Mouse (Mus musculus) liver, postnatal 0 days (tissue): ENCODE results near the gene Rps9.

Experiments
- CTCF ChIP-seq: sonication (generic); IDR thresholded peaks from 2 replicates; pipeline ENCODE4 v1.5.1; 2016; ENCODE audit warnings: antibody characterized with exemption, low read depth
- EP300 ChIP-seq: IDR thresholded peaks from 2 replicates; pipeline ENCODE4 v1.6.1; 2016; ENCODE audit warnings: antibody characterized with exemption, low read depth, mild to moderate bottlenecking

- TF ChIP-seq EP300 (no peak), CTCF (no peak)
Measured at GRCm38 (mm10) chr7:3656966-3657365, 46.8 kb upstream of the Rps9 start.
